ENCODE assay signal across 8 mouse cellular contexts in genomic region chr8:93626807-93627526, GRCm38 (mm10).
DNase-seq lines count a peak whose midpoint lies in the region; ATAC-seq and TF ChIP-seq lines count a peak whose summit lies in the region.

No protein-coding gene starts in this region.

- H3K4me1 ChIP-seq in heart, adult 2 months (ENCODE audit: control insufficient read depth, insufficient read depth, low read length): no peaks in the 10 kb centered on the region; the same call in 1 of the 2 replicates

- no peak for TF ChIP-seq CTCF in heart, adult 2 months (IDR thresholded peaks at IDR 0.05)

- no peak overlapping the region for H3K9ac ChIP-seq in heart, adult 2 months (ENCODE audit: low read depth, low read length)

- no peak for TF ChIP-seq EP300 in heart, adult 2 months (IDR thresholded peaks at IDR 0.05; ENCODE audit: insufficient read depth, low read depth, low read length)

- no peaks in the 10 kb centered on the region for H3K27me3 ChIP-seq in heart, adult 2 months (ENCODE audit: control insufficient read depth, insufficient read depth, low read length)

- TF ChIP-seq POLR2A in heart, adult 2 months (IDR thresholded peaks at IDR 0.05; ENCODE audit: insufficient read depth, low read depth, low read length): no peak

- intact Hi-C loops in heart, adult 2 months (cut with DNase I): no loop called here

- 20% methylated on average over 18 of the region's 18 CpGs for WGBS in heart, adult 2 months

- H3K27ac ChIP-seq in heart, adult 2 months: no peak overlapping the region

- H3K79me2 ChIP-seq in heart, adult 2 months (replicated peaks; ENCODE audit: control insufficient read depth, insufficient read depth, low read length): no peaks in the 10 kb centered on the region

- ATAC-seq in megakaryocyte progenitor cell, adult 5-6 weeks (replicated peaks; ENCODE audit: poor library complexity): no peak

- DNase-seq in left cerebral cortex, adult 18-20 months (ENCODE audit: low spot score in 2 of 2): peak; percentile 13 to 40
- DNase-seq in left cerebral cortex, adult 11 months (ENCODE audit: low spot score): no peak
- DNase-seq in cerebellum, postnatal 25 days: peak; percentile 81 to 91
- DNase-seq in heart, adult 2 months: peak; percentile 48 to 49
- peak; percentile 17 for DNase-seq in kidney, postnatal 14 days
- DNase-seq in mesoderm, embryonic 11.5 days (ENCODE audit: low read depth, low spot score): peak; percentile 59
- peak; percentile 51 for DNase-seq in right cerebral cortex, postnatal 14 days

- H3K4me3 ChIP-seq in heart, adult 2 months: no peak overlapping the region

- H3K36me3 ChIP-seq in heart, adult 2 months (ENCODE audit: control insufficient read depth, insufficient read depth, low read length): no peaks in the 10 kb centered on the region
